Mouse (Mus musculus) liver, adult 2 months (tissue): ENCODE data around the gene Ttc21a. TPM values are rescaled to one million over a fixed set of nuclear protein-coding genes. Genes with fewer than 3 reads are reported as not detected.

Source experiments
- DNase-seq: peaks from one replicate; pipeline ENCODE4 v3.0.0-alpha.2; 2011; ENCODE audit warnings: low read depth, low spot score; ENCODE audit errors: extremely low read depth
- H3K27ac ChIP-seq: fragments of 200-500 bp; replicated peaks from 2 replicates; pipeline ENCODE4 v1.5.1; 2012; ENCODE audit warnings: low read depth, mild to moderate bottlenecking, control low read depth, inconsistent platforms, low read length; ENCODE audit not compliant: insufficient read depth
- H3K27me3 ChIP-seq: fragments of 200-500 bp; 2 replicates; pipeline ENCODE4 v1.6.1; 2012; ENCODE audit warnings: mild to moderate bottlenecking, moderate library complexity, low read length, inconsistent platforms; ENCODE audit not compliant: control insufficient read depth, insufficient read depth
- H3K36me3 ChIP-seq: fragments of 200-500 bp; 2 replicates; pipeline ENCODE4 v1.6.1; 2012; ENCODE audit warnings: low read length, inconsistent platforms; ENCODE audit not compliant: control insufficient read depth, insufficient read depth
- H3K4me1 ChIP-seq: fragments of 200-500 bp; 2 replicates; pipeline ENCODE4 v1.6.1; 2011; ENCODE audit warnings: low read length; ENCODE audit not compliant: control insufficient read depth, insufficient read depth
- H3K4me3 ChIP-seq: fragments of 200-500 bp; 2 replicates; pipeline ENCODE4 v1.5.1; 2011; ENCODE audit warnings: low read depth, mild to moderate bottlenecking, control low read depth, low read length, moderate library complexity; ENCODE audit not compliant: insufficient read depth
- H3K79me2 ChIP-seq: fragments of 200-500 bp; 2 replicates; pipeline ENCODE4 v1.6.1; 2012; ENCODE audit warnings: inconsistent platforms, mild to moderate bottlenecking, low read length, moderate library complexity; ENCODE audit not compliant: control insufficient read depth, insufficient read depth
- H3K9ac ChIP-seq: fragments of 200-500 bp; 2 replicates; pipeline ENCODE4 v1.6.1; 2012; ENCODE audit warnings: low read depth, mild to moderate bottlenecking, control low read depth, inconsistent platforms, low read length
- CTCF ChIP-seq: fragments of 200-500 bp; IDR thresholded peaks from 2 replicates; pipeline ENCODE4 v1.5.1; 2011; ENCODE audit warnings: low read depth, low read length, control low read depth
- POLR2A ChIP-seq: fragments of 200-500 bp; IDR thresholded peaks from 2 replicates; pipeline ENCODE4 v1.6.1; 2011; ENCODE audit warnings: low read length, control low read depth; ENCODE audit not compliant: insufficient read depth; ENCODE audit errors: extremely low read depth
- WGBS: fragments of 180-500 bp; shearing (Covaris S2); methylation state at CpG from one replicate; pipeline ENCODE4 v1.1.7; 2018; 5-methylcytosine and 5-hydroxymethylcytosine counted together
- polyA plus RNA-seq: library from polyadenylated mRNA; depleted of rRNA; stranded (reverse); fragments of >200 nt; gene quantifications from 2 replicates; pipeline ENCODE4 v1.2.3, GENCODE M21; 2012
- total RNA-seq: library from RNA; depleted of rRNA; stranded (reverse); fragments of >200 nt; gene quantifications from 2 replicates; pipeline ENCODE4 v1.2.3, GENCODE M21; 2014

Gene Ttc21a
- total and polyA plus RNA-seq, 2 experiments, result not detected

DNA sequence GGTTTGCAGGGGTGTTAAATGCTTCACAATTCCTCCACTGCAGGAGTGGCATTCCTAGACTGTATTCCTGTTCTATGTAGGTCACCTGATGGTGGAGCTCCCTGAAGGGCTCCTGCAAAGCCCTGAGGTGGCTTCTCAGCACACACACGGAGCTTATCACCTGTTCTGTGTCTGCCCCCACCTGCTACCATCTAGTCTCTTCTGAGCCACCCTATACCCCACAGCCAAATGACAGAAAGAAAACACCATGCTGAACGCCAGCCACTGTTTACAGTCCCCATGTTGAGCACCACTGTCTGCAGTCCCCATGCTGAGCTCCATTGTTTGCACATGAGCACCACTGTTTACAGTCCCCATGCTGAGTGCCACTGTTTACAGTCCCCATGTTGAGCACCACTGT lies 42.3 kb downstream of the Ttc21a start:
- TF ChIP-seq CTCF (no peak), POLR2A (no peak)
- Histone ChIP-seq H3K4me1 (peaks cover 39% of the 10 kb centered on the region), H3K4me3 (no peak overlapping the region), H3K79me2 (peaks cover 60% of the 10 kb centered on the region), H3K36me3 (peaks cover 7% of the 10 kb centered on the region; the same call in 1 of the 2 replicates), H3K9ac (no peak overlapping the region), H3K27me3 (no peaks in the 10 kb centered on the region), H3K27ac (peak overlapping the region; percentile 0; the same call in 1 of the 2 replicates)
- 23% methylated on average over 2 of the region's 2 CpGs for WGBS
- DNase-seq, result peak; percentile 67

DNA sequence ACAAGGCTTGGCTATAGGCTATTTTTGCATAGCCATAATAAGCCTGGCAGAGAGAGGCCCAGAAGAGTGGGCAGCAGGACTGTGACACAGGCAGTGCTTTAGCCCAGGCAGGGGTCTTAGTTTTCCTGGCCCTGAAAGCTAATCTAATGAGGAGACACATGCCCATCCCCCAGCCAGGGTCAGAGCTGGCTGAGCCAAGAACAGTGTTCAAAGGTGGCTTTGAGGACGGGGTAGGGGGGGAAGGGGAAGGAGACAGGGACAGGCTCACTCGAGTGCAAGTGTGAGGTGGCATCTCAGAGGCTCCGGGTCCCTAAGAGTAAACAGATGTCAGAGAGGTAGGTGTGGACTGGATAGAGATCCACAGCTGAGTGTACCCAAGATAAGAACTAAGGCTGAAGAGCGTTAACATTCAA lies 43.4 kb downstream of the Ttc21a start:
- peak overlapping the region; percentile 100; the same call in 1 of the 2 replicates for H3K9ac ChIP-seq
- peak; percentile 69 for DNase-seq
- H3K27ac ChIP-seq, result peak overlapping the region; percentile 99
- peaks cover 39% of the 10 kb centered on the region for H3K4me1 ChIP-seq
- peaks cover 60% of the 10 kb centered on the region for H3K79me2 ChIP-seq
- WGBS, result 4% methylated on average over 4 of the region's 4 CpGs
- peaks cover 3% of the 10 kb centered on the region; the same call in 1 of the 2 replicates for H3K36me3 ChIP-seq
- no peaks in the 10 kb centered on the region for H3K27me3 ChIP-seq
- no peak for TF ChIP-seq POLR2A
- TF ChIP-seq CTCF, result no peak
- H3K4me3 ChIP-seq, result peak overlapping the region; percentile 100; the same call in 1 of the 2 replicates

DNA sequence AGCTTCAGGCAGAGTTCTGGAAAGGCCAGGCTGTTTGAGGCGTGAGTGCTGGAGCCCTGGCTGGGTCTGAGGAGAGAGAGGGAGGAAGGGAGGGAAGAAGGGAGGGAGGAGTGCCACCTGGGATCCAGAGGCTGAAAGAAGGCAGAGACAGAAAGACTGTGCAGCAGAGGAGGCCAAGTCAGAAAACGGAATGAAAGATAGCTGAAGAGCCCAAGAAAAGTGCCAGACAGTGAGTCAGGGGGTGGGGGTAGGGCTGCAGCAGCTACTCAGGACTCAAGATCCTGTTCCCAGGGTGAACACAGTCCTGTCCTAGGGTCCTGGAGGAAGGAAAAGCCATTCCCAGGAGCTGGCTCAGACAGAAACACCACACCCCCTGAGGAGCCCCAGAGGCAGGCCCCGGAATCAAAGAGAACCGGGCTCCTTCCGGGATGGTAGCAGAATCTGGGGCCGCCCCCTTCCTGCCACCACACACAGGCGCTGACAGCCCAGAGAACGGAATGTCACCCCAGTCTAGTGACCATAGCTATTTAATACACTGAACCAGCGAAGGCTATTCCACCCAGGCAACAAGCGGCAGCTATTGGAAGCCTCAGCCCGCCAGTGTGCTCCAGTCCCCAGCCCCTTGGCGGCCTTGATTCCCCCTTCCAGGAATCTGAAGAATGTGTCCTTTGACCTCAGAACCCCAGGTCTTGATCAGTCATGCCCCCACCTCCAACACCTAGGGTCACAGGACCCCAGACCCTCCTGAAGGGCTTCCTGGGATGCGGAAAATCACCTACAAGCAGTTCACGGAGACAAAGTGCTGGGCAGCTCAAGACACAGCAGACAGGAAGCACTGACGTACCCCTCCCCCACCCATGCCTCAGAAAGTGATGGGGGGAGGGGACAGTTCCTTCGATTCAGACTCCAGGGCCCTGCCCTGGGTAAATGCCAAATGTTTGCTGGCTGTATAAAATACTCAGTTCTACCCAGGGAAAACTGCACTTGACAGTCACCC lies 44.1 kb downstream of the Ttc21a start:
- Histone ChIP-seq H3K79me2 (peaks cover 60% of the 10 kb centered on the region), H3K27ac (peak overlapping the region; percentile 99), H3K4me3 (peak overlapping the region; percentile 100), H3K27me3 (no peaks in the 10 kb centered on the region), H3K36me3 (0 out of 2 replicates have a peak, but pooled peaks cover under 1% of the 10 kb centered on the region), H3K9ac (peak overlapping the region; percentile 100), H3K4me1 (peaks cover 39% of the 10 kb centered on the region)
- DNase-seq, result no peak
- WGBS, result 5% methylated on average over 16 of the region's 16 CpGs
- TF ChIP-seq POLR2A, result no peak
- no peak for TF ChIP-seq CTCF

DNA sequence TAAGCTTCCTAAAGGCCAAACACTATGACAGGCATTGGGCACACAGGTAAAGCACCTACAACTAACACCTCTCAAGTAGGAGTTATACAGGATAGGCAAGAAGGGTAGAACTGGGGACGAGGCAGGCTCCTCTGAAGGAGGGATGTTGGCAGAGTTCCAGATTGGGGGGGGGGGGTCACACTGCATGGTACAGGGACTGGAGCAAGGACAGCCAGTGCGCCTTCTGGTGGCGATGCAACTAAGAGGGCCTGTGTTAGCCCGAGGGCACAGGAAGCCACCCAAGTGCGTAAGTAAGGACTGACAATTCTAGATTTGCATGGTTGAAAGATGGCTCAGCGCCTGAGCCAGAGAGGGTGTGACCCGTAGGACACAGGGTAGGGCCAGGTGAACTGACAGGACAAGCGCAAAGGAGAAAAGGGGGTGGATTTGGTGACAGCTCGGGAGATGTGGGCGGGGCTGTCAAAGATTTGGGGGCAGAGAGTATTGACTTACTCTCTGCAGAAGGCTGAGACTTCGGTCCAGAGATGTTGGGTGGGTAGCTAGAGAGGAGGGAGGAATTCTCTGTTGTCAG lies 44.9 kb downstream of the Ttc21a start:
- Histone ChIP-seq H3K9ac (peak overlapping the region; percentile 100), H3K4me1 (peaks cover 38% of the 10 kb centered on the region), H3K4me3 (peak overlapping the region; percentile 100), H3K79me2 (peaks cover 54% of the 10 kb centered on the region), H3K36me3 (no peaks in the 10 kb centered on the region), H3K27me3 (no peaks in the 10 kb centered on the region), H3K27ac (peak overlapping the region; percentile 99)
- DNase-seq, result peak; percentile 89
- TF ChIP-seq CTCF, result peak; percentile 66
- no peak for TF ChIP-seq POLR2A
- WGBS, result under 1% methylated on average over 11 of the region's 11 CpGs

DNA sequence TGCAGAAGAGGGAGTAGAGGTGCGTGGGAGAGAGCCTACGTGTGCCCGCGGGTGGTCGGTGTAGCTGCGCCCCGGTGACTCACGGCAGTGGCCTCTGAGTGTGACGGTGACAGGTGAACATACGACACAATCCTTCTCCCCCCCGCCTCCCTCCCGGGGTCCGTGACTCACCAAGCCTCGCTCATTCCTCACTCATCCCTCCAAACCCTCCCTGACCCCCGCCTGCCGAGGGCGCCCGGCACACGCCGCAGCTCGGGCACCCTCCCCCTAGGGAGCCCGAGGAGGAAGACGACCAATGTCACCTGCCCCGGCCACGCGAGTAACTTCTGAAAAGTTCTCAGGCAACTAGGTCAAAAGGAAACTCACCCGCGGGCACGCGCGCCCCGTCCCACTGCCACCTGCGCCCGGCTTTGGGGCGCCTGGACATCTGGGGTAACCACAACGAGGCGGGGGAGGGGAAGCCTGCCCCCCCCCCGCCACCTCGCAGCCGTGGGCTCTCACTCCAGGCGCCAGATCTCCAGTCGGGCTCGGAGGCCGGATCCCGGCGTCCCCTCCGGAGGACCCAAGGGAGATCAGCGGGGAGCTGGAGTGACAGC lies 45.6 kb downstream of the Ttc21a start:
- no peak for TF ChIP-seq POLR2A
- TF ChIP-seq CTCF, result no peak
- peak overlapping the region; percentile 100 for H3K4me3 ChIP-seq
- peak; percentile 64 for DNase-seq
- peaks cover 49% of the 10 kb centered on the region for H3K79me2 ChIP-seq
- H3K9ac ChIP-seq, result peak overlapping the region; percentile 100
- peaks cover 35% of the 10 kb centered on the region for H3K4me1 ChIP-seq
- no peaks in the 10 kb centered on the region for H3K36me3 ChIP-seq
- WGBS, result 0% methylated on average over 48 of the region's 48 CpGs
- H3K27me3 ChIP-seq, result no peaks in the 10 kb centered on the region
- peak overlapping the region; percentile 99 for H3K27ac ChIP-seq
